Mouse (Mus musculus) right cerebral cortex, postnatal 25 days (tissue): Measurements from ENCODE around the gene Slc16a12.
A peak's percentile ranks its signal among the peaks of the same experiment; 100 is the strongest.
"Not testable (repeated sequence)": the region's sequence is repeated elsewhere in the genome, so short reads cannot be mapped to it uniquely, and the experiment has no call there.

ENCODE experiments used
- DNase-seq: peaks from one replicate; pipeline ENCODE4 v3.0.0; 2022

Gene Slc16a12

GRCm38 (mm10) chr19:34746688-34747504 lies at the start of gene Slc16a12:
Gene Slc16a12, minus strand, starts transcription at chr19:34747289.
- DNase-seq = peak; percentile 11

DNA sequence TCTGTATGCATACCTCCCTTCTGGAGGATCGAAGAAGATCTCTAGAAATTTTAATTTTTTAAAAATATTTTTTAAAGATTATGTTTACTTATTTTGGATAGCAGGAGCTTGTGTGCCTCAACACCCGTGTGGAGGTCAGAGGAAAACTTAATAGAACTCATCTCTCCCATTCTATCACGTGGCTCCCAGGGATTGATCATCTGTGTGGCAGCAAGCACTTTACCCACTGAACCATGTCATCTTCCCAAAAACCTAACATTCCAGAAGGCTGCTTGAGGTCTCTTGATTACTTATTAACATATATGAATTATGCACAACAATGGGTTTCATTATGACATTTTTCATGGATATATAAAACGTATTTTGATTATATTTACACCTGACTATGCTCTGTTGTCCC lies 49.3 kb upstream of the Slc16a12 start:
- no peak for DNase-seq

DNA sequence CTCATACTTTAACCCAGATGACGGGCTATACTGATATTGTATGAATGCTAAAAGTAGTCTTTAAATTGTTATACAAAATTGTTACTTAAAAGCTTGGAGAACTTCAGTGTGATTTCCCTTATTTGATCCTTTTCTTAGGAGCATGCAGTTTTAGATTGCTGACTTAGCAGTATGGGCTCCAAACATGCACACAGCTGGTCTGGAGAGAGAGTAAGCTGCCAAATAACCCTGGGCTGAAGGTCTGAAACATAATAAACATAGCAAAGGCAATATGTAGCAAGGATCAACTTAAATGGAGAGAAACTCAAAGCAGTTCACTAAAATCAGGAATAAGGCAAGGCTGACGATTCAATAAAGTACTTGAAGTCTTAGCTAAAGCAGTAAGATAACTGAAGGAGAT lies 35.4 kb upstream of the Slc16a12 start:
- no peak for DNase-seq

DNA sequence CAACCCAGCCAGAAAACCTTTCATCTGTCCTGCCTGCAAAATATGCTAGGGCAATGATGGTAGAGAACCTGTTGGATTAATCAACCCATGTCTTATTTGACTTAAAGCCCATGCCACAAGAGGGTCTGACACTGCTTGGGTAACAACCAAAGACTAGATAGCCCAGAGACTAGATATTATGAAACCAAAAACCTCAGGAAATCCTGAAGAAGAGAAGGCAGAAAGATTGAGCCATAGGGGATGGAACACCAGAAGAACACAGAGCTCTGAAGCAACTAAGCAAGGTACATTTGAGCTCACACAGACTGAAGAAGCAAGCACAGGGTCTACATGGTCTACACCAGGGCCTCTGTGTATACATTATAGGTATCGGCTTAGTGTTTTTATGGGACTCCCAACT lies 31.9 kb upstream of the Slc16a12 start:
- no peak for DNase-seq

GRCm38 (mm10) chr19:34778098-34778497 lies 31.0 kb upstream of the Slc16a12 start:
- DNase-seq = no peak

GRCm38 (mm10) chr19:34772775-34773174 lies 25.7 kb upstream of the Slc16a12 start:
- peak; percentile 14 for DNase-seq

DNA sequence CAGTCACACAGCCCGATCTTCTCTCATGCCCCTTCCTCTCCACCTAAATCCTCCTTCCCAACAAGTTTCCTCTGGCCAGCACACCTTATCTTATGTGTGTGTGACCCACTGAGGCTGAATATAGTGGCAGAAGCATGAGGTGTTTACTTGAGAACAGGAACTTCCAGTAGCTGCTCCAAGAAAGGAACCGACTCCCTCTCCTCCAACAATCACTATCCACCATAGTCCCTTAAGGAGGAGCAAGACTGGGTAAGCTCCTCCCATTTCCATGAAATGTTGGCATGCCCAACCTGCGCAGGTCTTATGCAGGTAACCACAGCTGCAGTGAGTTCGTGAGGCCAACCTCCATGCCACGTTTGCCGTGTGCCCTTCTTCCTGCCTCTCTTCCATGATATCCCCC lies 23.7 kb upstream of the Slc16a12 start:
- no peak for DNase-seq

GRCm38 (mm10) chr19:34758754-34759153 lies 11.7 kb upstream of the Slc16a12 start:
- no peak for DNase-seq

DNA sequence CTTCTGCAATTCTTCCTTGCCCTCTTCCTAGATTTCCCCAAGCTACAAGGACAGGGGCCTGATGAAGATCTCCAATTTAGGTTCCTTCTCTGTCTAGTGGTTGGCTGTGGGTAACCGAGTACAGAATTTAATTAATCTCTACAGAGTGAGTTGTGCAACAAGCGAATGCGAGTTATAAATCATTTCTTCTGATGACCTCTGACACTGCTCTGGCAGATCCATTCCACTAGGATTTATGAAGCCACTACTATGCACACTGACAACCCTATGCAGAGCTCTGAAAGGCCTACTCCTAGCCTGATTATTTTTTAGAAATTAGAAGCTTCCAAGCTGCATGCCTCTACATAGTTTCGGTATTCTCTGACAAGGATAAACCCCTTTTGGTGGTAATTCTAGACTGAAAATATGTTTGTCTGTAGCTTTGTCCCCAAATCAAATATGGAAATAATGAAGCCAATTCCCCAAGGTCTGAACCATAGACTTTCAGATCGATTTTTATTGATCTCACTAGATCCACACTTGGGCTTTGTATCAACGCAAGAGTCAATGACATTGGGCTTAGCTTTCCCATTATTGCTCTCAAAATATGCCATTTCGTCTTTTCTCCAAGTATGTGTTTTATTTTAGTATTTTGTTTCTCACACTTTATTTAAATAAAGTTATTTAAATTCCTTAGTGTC lies 9.6 kb upstream of the Slc16a12 start:
- DNase-seq = no peak

DNA sequence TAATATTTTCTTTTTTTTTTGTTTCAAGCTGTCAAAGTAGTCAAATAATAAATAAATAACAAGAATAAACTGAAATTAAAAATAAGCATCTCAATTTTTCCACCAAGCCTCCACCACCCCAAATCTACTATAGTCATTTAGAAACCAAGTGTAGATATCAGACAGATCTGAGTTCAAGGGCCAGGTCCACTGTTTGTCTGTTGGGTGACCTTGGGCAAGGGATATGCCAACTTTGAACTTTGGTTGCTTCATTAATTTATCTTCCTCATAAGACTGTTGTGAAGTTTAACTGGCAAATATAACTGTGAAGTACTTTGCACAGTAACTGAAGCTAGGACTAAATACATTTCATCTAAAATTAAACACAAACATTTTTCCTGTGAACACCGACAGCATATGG lies 8.6 kb upstream of the Slc16a12 start:
- no peak for DNase-seq

DNA sequence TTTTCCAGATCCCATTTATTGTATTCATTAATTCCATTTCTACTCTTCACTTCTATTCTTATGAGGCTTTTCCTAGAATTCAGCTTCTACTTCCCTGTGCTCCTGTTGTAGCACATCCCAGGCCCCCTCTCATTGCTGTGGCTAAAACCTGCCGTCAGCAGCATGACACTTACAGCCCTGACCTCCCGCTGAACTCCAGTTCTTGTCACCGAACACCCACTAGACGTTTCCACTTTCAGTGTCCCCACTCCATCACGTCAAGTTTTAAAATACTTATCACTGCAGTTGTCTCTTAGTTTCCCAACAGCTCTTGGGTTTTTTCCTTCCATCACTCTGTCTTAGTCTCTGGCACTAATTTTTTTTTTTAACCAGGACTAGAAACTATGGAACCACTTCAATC lies 6.2 kb upstream of the Slc16a12 start:
- no peak for DNase-seq

DNA sequence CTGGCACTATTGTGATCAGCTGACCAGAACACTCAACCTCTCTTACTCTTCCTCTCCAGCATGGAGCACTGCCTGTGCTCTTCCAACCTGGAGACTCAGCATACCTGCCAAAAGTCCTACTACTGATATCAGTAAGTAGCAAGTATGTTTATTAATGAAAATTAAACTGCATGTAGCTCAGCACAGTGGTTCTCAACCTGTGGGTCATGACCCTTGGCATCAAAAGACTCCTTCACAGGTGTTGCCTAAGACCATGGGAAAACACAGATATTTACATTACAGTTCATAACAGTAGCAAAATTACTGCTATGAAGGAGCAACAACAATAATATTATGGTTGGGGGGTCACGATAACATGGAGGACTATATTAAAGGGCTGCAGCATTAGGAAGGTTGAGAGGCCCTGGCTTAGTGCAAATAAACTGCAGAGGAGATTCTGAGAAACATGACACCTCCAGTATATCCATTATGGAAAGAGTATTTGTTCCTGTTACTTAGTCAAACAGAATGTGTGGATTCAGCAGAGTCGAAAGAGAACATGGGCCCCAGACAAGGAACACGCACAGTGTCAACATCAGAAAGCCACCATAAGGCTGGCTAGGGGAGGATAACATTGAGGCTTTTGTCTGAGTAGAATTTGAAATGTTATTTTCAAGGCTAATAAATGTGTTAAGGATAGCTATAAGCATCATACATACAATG lies 5.5 kb upstream of the Slc16a12 start:
- no peak for DNase-seq

DNA sequence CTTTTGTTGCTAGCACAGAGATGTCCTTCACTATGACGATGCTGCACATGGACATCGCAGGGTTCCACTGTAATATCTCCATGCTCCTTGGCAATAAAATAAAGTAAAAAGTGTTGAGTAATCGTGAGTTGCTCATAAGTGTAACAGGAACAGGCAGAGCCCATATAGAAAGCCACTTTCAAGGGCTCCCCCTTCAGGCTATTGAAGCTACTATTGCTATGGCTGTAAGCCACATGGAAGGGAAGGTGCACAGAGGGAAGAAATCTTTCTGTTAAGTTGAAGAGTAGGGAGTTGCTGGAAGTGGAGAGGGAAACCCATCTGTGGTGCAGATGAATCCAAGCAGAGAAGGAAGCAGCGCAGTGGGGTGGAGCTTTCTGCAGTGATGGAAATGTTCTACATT lies 4.1 kb upstream of the Slc16a12 start:
- no peak for DNase-seq

DNA sequence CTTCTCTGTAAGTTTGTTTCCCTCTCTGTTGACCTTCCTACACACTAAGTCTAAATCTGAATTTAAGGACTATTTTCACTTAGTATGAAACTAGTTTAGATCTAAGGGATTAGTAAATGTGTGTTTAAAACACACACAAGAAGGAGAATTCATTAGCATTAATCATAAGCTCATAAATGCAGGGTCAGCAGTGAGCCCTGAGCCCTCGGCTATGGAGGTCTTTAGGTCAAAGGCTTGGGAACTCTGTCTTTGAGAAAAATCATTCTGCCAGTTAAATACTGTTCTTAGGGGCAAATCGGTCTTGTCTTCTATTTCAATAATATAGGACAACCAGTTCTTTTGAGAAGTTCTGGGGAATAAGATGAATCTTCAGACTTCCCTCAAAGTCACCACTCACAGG lies 1.9 kb upstream of the Slc16a12 start:
- DNase-seq = no peak

- DNase-seq = not testable (repeated sequence)
Observed at GRCm38 (mm10) chr19:34747969-34748368, 880 bp upstream of the Slc16a12 start.

- DNase-seq = no peak
Observed at GRCm38 (mm10) chr19:34746201-34746600, 888 bp downstream of the Slc16a12 start.

DNA sequence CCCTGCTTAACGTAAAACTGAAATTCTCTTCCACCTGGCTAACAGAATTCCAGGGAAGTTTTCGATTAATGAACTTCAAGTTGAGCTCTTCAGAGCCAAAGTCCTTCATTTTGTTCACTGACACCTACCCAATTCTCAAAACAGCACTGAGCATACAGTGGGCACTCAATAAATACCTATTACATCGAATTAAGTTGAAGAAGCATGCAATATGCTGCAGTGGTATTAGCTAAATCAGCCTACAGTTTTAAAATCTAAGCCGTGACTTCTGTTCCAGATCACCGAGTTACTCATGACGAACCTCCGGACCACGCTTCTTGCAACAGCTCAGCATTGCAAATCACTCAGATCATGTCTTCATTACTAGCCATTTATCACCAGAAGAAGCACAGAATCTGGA lies 2.1 kb downstream of the Slc16a12 start:
- DNase-seq = no peak

DNA sequence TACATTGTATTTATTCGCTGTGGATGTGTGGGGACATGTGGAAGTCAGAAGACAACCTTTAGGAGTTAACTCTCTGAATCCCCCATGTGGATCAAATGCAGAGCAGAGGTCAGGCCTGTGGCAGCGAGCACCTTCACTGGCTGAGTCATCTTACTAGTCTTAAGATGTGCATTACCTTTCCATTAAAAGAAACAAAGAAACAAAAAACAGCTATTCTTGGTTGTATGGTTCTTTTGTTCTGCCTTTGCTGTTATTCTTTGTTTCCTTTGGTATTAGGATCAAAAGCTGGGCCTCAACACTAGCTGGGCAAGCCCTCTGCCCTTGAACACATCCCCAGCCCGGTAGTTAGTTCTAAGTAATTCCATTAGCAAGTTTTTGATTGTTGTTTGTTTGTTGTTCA lies 9.2 kb downstream of the Slc16a12 start:
- DNase-seq = no peak

DNA sequence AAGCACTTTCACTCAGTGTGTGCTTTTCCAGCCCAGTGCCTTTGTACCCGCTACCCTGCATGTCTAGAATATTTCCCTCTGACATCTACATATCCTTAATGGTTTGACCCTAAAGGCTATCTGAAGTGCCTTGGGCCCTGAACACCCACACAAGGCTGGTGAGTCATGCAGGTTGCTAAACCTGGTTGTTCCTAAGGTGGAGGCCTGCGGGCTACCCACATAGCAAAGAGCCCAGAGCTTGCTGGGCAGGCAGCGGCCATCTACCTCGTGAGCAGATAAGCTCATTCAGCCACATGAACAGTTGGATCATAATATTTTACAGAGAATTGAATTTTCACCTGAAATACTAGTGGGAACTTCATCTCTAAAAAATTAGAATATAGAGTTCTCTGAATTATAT lies 11.2 kb downstream of the Slc16a12 start:
- no peak for DNase-seq

- no peak for DNase-seq
Observed at GRCm38 (mm10) chr19:34733020-34733419, 14.1 kb downstream of the Slc16a12 start.

GRCm38 (mm10) chr19:34731356-34731755 lies 15.7 kb downstream of the Slc16a12 start:
- no peak for DNase-seq

GRCm38 (mm10) chr19:34730584-34730983 lies 16.5 kb downstream of the Slc16a12 start:
- no peak for DNase-seq

- DNase-seq = no peak
Observed at GRCm38 (mm10) chr19:34729505-34729904, 17.6 kb downstream of the Slc16a12 start.
